Mouse (Mus musculus): ENCODE results near the gene Zfp672.

GRCm38 (mm10) chr11:58331149-58331495, 983 bp upstream of the Zfp672 start:
- TF ChIP-seq CTCF (conservative IDR thresholded peaks at IDR 0.05; ENCODE audit: insufficient read depth, insufficient read length, low read depth, low read length) (no peak), POLR2A (IDR thresholded peaks at IDR 0.05; ENCODE audit: low read depth, low read length) (no peak)
